Mouse (Mus musculus) testis, adult 2 months (tissue): ENCODE data around the gene Ddi2. TPM values are rescaled to one million over a fixed set of nuclear protein-coding genes. Genes with fewer than 3 reads are reported as not detected.

Source experiments
- H3K27ac ChIP-seq: fragments of 200-500 bp; 2 replicates; pipeline ENCODE4 v1.5.1; 2012; ENCODE audit warnings: low read depth, low read length; ENCODE audit not compliant: control insufficient read depth, insufficient read depth
- H3K27me3 ChIP-seq: fragments of 200-500 bp; 2 replicates; pipeline ENCODE4 v1.6.1; 2012; ENCODE audit warnings: mild to moderate bottlenecking, low read length, moderate library complexity; ENCODE audit not compliant: control insufficient read depth, insufficient read depth
- H3K36me3 ChIP-seq: fragments of 200-500 bp; 2 replicates; pipeline ENCODE4 v1.6.1; 2012; ENCODE audit warnings: mild to moderate bottlenecking, low read length; ENCODE audit not compliant: control insufficient read depth, insufficient read depth
- H3K4me1 ChIP-seq: fragments of 200-500 bp; 2 replicates; pipeline ENCODE4 v1.6.1; 2012; ENCODE audit warnings: low read length; ENCODE audit not compliant: control insufficient read depth, insufficient read depth
- H3K4me3 ChIP-seq: fragments of 200-500 bp; 2 replicates; pipeline ENCODE4 v1.5.1; 2012; ENCODE audit warnings: low read depth, mild to moderate bottlenecking, low read length, moderate library complexity, mixed read lengths; ENCODE audit not compliant: control insufficient read depth
- CTCF ChIP-seq: fragments of 200-500 bp; IDR thresholded peaks from 2 replicates; pipeline ENCODE4 v1.5.1; 2012; ENCODE audit warnings: low read depth, mild to moderate bottlenecking, inconsistent platforms, low read length, moderate library complexity; ENCODE audit not compliant: control insufficient read depth, insufficient read depth, insufficient replicate concordance
- POLR2A ChIP-seq: fragments of 200-500 bp; IDR thresholded peaks from 2 replicates; pipeline ENCODE4 v1.6.1; 2012; ENCODE audit warnings: low read depth, mild to moderate bottlenecking, inconsistent platforms, low read length, moderate library complexity; ENCODE audit not compliant: control insufficient read depth
- polyA plus RNA-seq: library from polyadenylated mRNA; depleted of rRNA; stranded (reverse); fragments of >200 nt; gene quantifications from 2 replicates; pipeline ENCODE4 v1.2.3, GENCODE M21; 2012

The Ddi2 gene
- polyA plus RNA-seq, 1 experiment, result 5.2 TPM

- Histone ChIP-seq H3K4me3 (no peak overlapping the region), H3K27ac (no peak overlapping the region), H3K4me1 (peaks cover under 1% of the 10 kb centered on the region; the same call in 1 of the 2 replicates), H3K27me3 (no peaks in the 10 kb centered on the region), H3K36me3 (no peaks in the 10 kb centered on the region)
- TF ChIP-seq POLR2A (no peak), CTCF (peak; percentile 29; the same call in 1 of the 2 replicates)
These were observed 28.8 kb upstream of the Ddi2 start for GRCm38 (mm10) chr4:141752076-141752421.

- Histone ChIP-seq H3K27me3 (no peaks in the 10 kb centered on the region), H3K4me3 (no peak overlapping the region), H3K4me1 (peaks cover 5% of the 10 kb centered on the region), H3K36me3 (no peaks in the 10 kb centered on the region), H3K27ac (no peak overlapping the region)
- TF ChIP-seq POLR2A, result no peak
- TF ChIP-seq CTCF, result no peak
These were observed 28.3 kb upstream of the Ddi2 start for GRCm38 (mm10) chr4:141751419-141752075.

GRCm38 (mm10) chr4:141750826-141751225 is 27.6 kb upstream of the Ddi2 start:
- Histone ChIP-seq H3K4me1 (peaks cover 6% of the 10 kb centered on the region), H3K27me3 (no peaks in the 10 kb centered on the region), H3K36me3 (no peaks in the 10 kb centered on the region), H3K27ac (no peak overlapping the region), H3K4me3 (no peak overlapping the region)
- TF ChIP-seq CTCF (no peak), POLR2A (no peak)

GRCm38 (mm10) chr4:141749557-141749956 is 26.3 kb upstream of the Ddi2 start:
- Histone ChIP-seq H3K4me3 (no peak overlapping the region), H3K27me3 (no peaks in the 10 kb centered on the region), H3K4me1 (peaks cover 6% of the 10 kb centered on the region), H3K27ac (peak overlapping the region; percentile 54; the same call in 1 of the 2 replicates), H3K36me3 (no peaks in the 10 kb centered on the region)
- TF ChIP-seq CTCF, result no peak
- TF ChIP-seq POLR2A, result no peak

- no peaks in the 10 kb centered on the region for H3K27me3 ChIP-seq
- no peak within 1 kb of the TSS for H3K4me3 ChIP-seq
- peaks cover 6% of the 10 kb centered on the region for H3K4me1 ChIP-seq
- TF ChIP-seq POLR2A (no peak), CTCF (no peak)
- no peak within 1 kb of the TSS for H3K27ac ChIP-seq
- no peaks in the 10 kb centered on the region for H3K36me3 ChIP-seq
These were observed 23.5 kb upstream of the Ddi2 start, which contains the start of gene Agmat for GRCm38 (mm10) chr4:141746578-141747346. TSS of gene Agmat (plus strand) at chr4:141746672.

- Histone ChIP-seq H3K27ac (no peak overlapping the region), H3K27me3 (no peaks in the 10 kb centered on the region), H3K36me3 (no peaks in the 10 kb centered on the region), H3K4me3 (no peak overlapping the region), H3K4me1 (peaks cover 6% of the 10 kb centered on the region)
- TF ChIP-seq POLR2A (no peak), CTCF (no peak)
These were observed 19.2 kb upstream of the Ddi2 start for GRCm38 (mm10) chr4:141742381-141742780.

GRCm38 (mm10) chr4:141741856-141742255 is 18.6 kb upstream of the Ddi2 start:
- Histone ChIP-seq H3K27ac (no peak overlapping the region), H3K4me3 (no peak overlapping the region), H3K36me3 (no peaks in the 10 kb centered on the region), H3K4me1 (peaks cover 4% of the 10 kb centered on the region), H3K27me3 (no peaks in the 10 kb centered on the region)
- TF ChIP-seq CTCF, result no peak
- TF ChIP-seq POLR2A, result no peak
